Mouse (Mus musculus) kidney, postnatal 14 days (tissue): Measurements from ENCODE around the gene Atp6v1c2.

ENCODE experiments used
- DNase-seq: peaks from one replicate; pipeline ENCODE4 v3.0.0; 2022; ENCODE audit warnings: mixed read lengths

Atp6v1c2 gene

GRCm38 (mm10) chr12:17329259-17329658 lies at the start of gene Atp6v1c2:
Gene Atp6v1c2 (minus strand): TSS chr12:17329359.
- DNase-seq = no peak

DNA sequence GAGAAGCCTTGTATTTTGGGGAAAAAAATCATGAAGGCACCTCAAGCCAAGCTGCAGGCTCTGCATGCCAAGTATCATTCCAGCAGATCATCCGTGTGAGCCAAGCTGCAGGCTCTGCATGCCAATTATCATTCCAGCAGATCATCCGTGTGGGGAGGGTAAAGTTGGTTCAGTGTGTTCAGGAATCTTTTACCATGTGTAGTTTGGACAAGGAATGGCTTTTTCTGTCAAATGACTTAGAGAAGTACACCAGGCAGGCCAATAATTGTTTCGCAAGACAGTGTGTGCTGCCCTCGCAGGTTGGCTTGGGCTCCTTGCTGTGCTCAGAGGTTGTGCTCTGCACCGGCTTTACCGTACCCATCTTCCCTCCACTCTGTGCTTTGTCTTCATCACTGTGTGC lies 47.4 kb upstream of the Atp6v1c2 start:
- DNase-seq = peak; percentile 33

- no peak for DNase-seq
These were observed 46.1 kb upstream of the Atp6v1c2 start for GRCm38 (mm10) chr12:17375243-17375642.

GRCm38 (mm10) chr12:17373470-17373975 lies 44.4 kb upstream of the Atp6v1c2 start:
- no peak for DNase-seq

GRCm38 (mm10) chr12:17372696-17373095 lies 43.5 kb upstream of the Atp6v1c2 start:
- DNase-seq = no peak

DNA sequence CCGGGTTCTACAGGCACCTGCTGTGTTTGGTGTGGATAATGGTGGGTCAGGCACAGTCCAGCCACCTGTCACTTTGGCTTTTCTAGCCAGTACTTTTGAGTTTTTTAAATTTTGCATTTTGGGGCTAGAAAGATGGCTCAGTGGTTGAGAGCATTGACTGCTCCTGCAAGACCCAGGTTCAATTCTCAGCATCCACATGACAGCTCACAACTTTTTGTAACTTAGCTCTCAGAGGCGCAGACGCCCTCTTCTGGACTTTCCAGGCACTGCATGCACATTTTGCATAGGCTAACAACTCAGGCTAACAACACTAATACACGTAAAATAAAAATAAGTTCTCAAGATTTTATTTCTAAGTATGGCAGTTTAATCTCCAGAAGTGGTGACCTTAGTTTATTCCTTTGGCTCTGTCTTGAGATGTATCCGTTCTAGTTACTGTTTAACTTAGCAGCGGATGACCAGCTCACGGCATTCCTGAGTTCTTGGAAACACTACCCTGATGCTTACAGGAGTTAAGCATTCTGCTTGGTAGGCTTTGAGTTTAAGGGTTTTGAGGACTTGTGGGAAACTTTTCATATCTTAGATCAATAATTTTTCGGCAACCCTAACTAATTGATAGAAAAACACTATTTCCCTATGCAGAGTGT lies 42.6 kb upstream of the Atp6v1c2 start:
- no peak for DNase-seq

DNA sequence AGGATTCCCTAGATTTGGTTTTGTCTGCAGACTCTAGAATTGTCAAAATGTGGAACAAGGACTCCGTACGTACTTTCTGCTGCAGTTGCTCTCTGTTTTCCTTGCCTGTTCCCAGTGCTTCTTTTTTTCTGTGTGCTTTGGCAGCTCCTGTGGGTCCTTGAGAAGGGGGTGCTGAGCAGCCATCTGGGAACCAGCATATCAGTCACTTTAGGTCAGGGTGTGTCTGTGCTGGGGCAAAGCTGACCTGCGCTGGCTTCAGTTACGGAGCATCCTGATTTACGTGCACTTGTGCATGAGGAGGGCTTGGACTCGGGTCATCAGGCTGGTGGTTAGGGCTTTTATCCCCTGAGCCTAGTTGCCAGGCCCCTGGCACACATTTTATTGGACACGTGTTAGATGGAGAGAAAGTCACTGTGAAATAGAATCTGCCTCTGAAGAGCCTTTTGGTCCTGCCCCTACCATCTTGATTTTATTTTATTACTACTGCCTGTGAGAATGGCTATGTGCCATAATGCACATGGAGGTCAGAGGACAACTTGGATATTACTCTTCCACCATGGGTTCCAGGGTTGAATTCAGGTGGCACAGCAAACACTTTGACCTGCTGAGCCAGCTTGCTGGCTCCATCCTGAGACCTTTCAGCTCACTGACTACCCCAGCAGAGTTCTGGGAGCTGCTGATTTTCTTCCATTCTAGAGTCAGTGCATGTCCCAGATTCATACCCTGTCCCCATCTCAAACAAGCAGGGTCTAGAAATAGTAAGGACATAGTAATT lies 40.6 kb upstream of the Atp6v1c2 start:
- peak; percentile 29 for DNase-seq

DNA sequence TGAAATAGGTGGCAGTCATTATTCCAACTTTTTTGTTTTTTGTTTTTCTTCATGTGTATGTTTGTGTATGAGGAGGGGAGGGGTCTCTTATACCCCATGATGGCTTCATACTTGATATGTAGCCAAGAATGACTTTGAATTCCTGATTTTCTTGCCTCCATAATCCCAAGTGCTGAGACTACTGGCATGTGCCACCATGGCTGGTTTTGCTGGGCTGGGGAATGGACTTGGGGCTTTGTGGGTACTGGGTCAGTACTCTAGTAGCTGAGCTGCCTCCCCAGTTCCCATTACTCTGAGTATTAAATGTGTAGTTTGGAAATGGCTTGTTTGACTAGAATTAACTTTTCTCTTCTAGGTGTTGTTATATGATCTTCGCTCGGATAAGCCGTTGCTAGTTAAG lies 40.0 kb upstream of the Atp6v1c2 start:
- no peak for DNase-seq

- DNase-seq = peak; percentile 81
These were observed 37.8 kb upstream of the Atp6v1c2 start for GRCm38 (mm10) chr12:17366981-17367380.

GRCm38 (mm10) chr12:17362316-17362715 lies 33.2 kb upstream of the Atp6v1c2 start:
- DNase-seq = peak; percentile 47

GRCm38 (mm10) chr12:17360650-17361049 lies 31.5 kb upstream of the Atp6v1c2 start:
- DNase-seq = peak; percentile 19

DNA sequence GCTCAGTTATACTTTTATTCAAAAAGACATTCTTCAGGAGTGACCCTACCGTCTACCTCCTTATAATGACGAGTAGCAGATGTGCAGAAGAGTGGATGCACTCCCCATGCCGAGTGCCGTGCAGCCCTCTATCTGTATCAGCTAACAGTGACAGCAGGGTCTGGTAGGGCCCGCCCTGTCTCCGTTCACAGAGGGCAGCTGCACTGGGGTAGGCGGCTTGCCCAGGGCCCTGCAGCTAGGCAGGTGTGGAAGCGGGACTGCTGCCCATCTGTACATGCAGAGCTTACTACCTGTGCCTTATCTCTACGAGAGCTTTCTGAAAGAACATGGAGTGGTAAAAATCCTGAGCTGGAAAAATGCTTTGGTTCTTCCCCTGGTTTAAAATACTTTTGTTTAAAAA lies 30.9 kb upstream of the Atp6v1c2 start:
- no peak for DNase-seq

DNA sequence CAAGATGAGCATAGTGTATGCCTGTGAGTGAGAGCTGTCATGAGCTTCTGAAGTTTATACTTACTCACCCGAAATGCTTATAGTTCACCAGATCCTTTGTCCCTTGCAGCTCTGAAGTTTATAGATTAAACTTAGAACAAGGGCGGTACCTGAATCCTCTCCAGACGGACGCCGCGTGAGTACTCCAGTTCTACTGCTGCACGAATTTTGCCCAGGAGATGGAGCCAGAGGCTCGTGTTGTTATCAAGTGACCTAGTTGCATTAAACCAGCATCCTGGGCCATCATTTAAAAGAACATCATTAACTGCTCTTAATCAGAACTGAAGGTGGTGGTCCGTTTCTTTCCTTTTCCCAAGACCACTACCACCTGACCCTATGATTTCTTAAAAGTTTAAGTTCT lies 29.8 kb upstream of the Atp6v1c2 start:
- peak; percentile 71 for DNase-seq

DNA sequence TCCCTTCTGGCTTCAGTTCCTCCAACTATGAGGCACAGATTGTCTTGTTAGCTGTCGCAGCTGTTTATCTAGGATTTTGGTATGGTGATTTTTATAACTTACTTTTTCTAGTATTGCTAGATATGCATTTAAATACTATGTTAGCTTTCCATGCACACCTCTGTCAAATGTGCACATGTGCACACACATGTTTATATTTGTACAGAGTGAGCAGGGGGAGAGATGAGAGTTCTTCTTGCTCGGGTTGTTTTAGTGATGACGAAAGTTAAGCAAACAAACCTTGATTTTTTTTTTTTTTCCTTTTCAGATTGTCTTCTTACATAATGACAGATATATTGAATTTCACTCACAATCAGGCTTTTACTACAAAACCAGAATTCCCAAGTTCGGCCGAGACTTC lies 28.6 kb upstream of the Atp6v1c2 start:
- DNase-seq = no peak

DNA sequence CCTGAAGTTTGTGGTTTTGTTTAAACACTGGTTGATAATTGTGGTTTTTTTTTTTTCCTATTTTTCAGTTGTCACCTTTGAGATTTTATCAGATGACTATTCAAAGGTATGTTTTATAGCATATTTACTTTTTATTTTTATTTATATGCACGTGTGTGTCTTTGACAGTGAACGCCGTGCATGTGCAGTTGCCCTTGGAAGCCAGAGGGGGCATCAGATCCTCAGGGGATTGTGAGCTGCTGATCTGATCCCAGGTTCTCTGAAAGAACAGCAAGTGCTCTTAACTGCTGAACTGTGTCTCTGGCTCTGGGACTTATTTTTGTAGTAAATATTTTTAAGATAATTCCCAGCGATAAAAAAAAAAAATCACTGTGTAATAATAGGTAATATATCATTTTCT lies 27.7 kb upstream of the Atp6v1c2 start:
- DNase-seq = no peak

- DNase-seq = no peak
These were observed 20.9 kb upstream of the Atp6v1c2 start for GRCm38 (mm10) chr12:17350106-17350505.

- peak; percentile 93 for DNase-seq
These were observed 19.2 kb upstream of the Atp6v1c2 start, which contains the start of gene Nol10 for GRCm38 (mm10) chr12:17348048-17349036. Gene Nol10 (plus strand): TSS chr12:17348458.

- no peak for DNase-seq
These were observed 18.3 kb upstream of the Atp6v1c2 start for GRCm38 (mm10) chr12:17347327-17348047.

DNA sequence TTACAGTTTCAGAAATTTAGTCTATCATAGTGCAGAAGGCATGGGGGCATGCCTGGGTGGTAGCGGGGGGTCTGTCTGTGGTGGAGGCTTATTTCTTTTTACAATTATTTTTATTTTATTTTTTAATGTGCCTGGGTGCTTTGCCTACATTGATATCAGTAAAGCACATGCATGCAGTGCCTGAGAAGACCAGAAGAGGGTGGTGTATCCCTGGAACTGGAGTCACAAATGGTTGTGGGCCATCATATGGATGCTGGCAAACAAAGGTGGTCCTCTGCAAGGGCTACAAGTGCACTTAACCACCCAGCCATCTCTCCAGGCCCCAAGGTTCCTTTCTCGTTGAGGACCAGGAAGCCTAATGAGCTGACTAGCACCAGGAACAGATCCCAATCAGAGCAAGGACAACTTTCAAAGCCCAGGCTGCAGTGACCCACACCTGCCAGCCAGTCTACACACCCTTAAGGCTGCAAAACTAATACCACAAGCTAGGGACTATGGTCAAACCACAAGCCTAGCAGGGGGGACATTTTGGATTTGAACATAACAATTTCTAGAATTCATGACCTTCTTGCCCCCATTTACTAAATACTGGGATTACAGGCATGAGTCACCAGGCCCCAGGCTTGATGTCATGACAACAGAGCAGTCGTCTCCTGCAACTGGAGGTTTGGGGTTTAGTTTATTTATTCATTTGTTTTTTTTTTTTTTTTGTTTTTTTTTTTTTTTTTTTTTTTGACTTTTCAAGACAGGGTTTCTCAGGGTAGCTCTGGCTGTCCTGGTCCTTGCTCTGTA lies 10.2 kb upstream of the Atp6v1c2 start:
- DNase-seq = no peak

DNA sequence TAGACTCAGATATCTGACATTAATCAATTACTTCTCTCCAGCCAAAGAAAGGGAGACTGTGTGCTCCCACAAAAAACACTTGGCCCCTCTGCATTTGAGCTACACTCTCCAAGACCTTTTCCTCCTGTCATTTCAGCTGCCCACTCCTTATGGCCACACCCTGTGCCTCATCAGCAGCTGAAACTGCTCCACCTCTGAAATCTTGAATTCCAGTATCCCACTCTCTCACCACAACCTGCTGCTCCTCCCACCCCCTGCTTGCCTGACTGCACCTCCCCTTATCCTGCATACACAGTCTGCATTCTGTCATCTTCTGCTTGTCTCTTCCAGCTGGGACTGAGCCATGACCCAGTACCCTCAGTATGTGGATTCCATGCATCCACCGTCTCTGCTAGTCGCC lies 9.2 kb upstream of the Atp6v1c2 start:
- DNase-seq = no peak

DNA sequence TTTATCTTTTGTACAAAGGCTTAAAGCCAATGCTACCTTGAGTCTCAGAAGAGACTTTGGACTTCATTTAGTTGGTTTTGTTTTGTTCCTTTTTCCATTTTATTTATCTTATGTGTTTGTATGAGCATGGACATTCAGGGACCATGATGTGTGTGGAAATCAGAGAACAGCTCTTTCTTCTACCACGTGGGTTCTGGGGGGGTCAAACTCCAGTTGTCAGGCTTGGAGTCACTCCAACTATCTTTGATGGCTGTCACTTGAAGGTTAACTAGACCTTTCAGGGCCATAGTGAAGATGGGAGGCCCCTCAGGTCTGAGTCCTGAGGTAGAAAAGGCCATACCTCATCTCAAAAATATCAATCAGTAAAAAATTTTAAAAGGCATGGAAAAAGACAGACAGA lies 4.3 kb upstream of the Atp6v1c2 start:
- peak; percentile 10 for DNase-seq
